Mouse (Mus musculus) heart, embryonic 13.5 days (tissue): ENCODE measurements around the gene Zap70. TPM values are rescaled to one million over a fixed set of nuclear protein-coding genes. Genes with fewer than 3 reads are reported as not detected.

Experiments
- ATAC-seq: fragments of 200-750 bp; cut with Nextera tagmentation; 2 replicates; pipeline ENCODE4 v1.8.0; 2017; ENCODE audit warnings: moderate TSS enrichment; ENCODE audit not compliant: insufficient number of reproducible peaks, low FRiP score, low TSS enrichment; ENCODE audit errors: extremely low read depth
- H3K27ac ChIP-seq: fragments of 300-500 bp; sonication (generic); replicated peaks from 2 replicates; pipeline ENCODE4 v1.5.1; 2015; ENCODE audit warnings: moderate library complexity, mild to moderate bottlenecking, inconsistent platforms
- H3K27me3 ChIP-seq: fragments of 300-500 bp; sonication (generic); replicated peaks from 2 replicates; pipeline ENCODE4 v1.6.1; 2015; ENCODE audit warnings: mild to moderate bottlenecking, inconsistent platforms
- H3K36me3 ChIP-seq: fragments of 300-500 bp; sonication (generic); 2 replicates; pipeline ENCODE4 v1.6.1; 2015; ENCODE audit warnings: mild to moderate bottlenecking, inconsistent platforms
- H3K4me1 ChIP-seq: fragments of 300-500 bp; sonication (generic); 2 replicates; pipeline ENCODE4 v1.6.1; 2015; ENCODE audit warnings: inconsistent platforms
- H3K4me2 ChIP-seq: fragments of 300-500 bp; sonication (generic); 2 replicates; pipeline ENCODE4 v1.6.1; 2015; ENCODE audit warnings: inconsistent platforms, mild to moderate bottlenecking, moderate library complexity
- H3K4me3 ChIP-seq: fragments of 300-500 bp; sonication (generic); 2 replicates; pipeline ENCODE4 v1.5.1; 2015; ENCODE audit warnings: moderate library complexity, mild to moderate bottlenecking, inconsistent platforms
- H3K9ac ChIP-seq: fragments of 300-500 bp; sonication (generic); 2 replicates; pipeline ENCODE4 v1.6.1; 2015; ENCODE audit warnings: inconsistent platforms, mild to moderate bottlenecking, moderate library complexity
- H3K9me3 ChIP-seq: fragments of 300-500 bp; sonication (generic); 2 replicates; pipeline ENCODE4 v1.6.1; 2016; ENCODE audit warnings: inconsistent platforms
- WGBS: fragments of 180-500 bp; shearing (Covaris S2); methylation state at CpG from one replicate; pipeline ENCODE4 v1.1.7; 2015; ENCODE audit warnings: mixed read lengths; 5-methylcytosine and 5-hydroxymethylcytosine counted together
- polyA plus RNA-seq: library from polyadenylated mRNA; unstranded; fragments of >200 nt; fragmentation: Nextera tagmentation; extraction: Ambion mirVana; gene quantifications from 2 replicates; pipeline ENCODE4 v1.2.1, GENCODE M21; 2015

Zap70 gene
- polyA plus RNA-seq, 1 experiment from 2014 or later = 0.31 TPM

DNA sequence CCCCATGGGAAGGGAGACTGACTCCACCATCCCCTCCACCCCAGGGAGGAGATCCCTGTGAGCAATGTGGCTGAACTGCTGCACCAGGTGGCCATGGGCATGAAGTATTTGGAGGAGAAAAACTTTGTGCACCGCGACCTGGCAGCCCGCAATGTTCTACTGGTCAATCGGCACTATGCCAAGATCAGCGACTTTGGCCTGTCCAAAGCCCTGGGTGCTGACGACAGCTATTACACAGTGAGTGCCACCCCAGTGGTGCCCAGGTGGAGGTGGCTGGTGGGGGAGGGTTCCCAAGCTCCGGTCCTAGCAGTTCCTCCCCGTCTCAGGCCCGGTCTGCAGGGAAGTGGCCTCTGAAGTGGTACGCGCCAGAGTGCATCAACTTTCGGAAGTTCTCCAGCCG, 19.2 kb downstream of the Zap70 start:
- Histone ChIP-seq H3K9me3 (no peaks in the 10 kb centered on the region), H3K27ac (no peak overlapping the region), H3K9ac (no peak overlapping the region), H3K4me1 (peaks cover 5% of the 10 kb centered on the region; the same call in 1 of the 2 replicates), H3K4me3 (no peak overlapping the region), H3K4me2 (no peak overlapping the region), H3K36me3 (no peaks in the 10 kb centered on the region), H3K27me3 (peaks cover 15% of the 10 kb centered on the region)
- 76% methylated on average over 13 of the region's 13 CpGs for WGBS
- ATAC-seq = no peak

DNA sequence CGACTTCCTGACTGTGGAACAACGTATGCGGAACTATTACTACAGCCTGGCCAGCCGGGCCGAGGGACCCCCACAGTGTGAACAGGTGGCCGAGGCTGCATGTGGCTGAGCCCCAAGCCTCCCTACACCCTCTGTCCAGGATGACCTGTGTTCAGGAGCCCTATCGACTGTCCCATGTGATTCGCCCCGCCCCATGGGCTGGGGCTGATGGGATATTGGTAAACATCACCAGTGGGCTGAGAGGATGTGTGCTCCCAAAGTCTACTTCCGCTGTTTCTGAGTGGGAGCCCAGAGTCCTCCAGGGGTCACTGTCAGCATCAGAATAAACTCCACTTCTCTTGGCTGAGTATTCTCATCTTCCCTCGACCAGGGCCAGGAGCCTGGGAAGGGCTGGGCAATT, 20.9 kb downstream of the Zap70 start:
- no peak overlapping the region for H3K9ac ChIP-seq
- no peak overlapping the region for H3K4me3 ChIP-seq
- no peak for ATAC-seq
- H3K27ac ChIP-seq = no peak overlapping the region
- WGBS = 71% methylated on average over 11 of the region's 11 CpGs
- H3K27me3 ChIP-seq = peaks cover 20% of the 10 kb centered on the region
- H3K9me3 ChIP-seq = no peaks in the 10 kb centered on the region
- no peak overlapping the region for H3K4me2 ChIP-seq
- no peaks in the 10 kb centered on the region for H3K36me3 ChIP-seq
- H3K4me1 ChIP-seq = peaks cover 5% of the 10 kb centered on the region; the same call in 1 of the 2 replicates

DNA sequence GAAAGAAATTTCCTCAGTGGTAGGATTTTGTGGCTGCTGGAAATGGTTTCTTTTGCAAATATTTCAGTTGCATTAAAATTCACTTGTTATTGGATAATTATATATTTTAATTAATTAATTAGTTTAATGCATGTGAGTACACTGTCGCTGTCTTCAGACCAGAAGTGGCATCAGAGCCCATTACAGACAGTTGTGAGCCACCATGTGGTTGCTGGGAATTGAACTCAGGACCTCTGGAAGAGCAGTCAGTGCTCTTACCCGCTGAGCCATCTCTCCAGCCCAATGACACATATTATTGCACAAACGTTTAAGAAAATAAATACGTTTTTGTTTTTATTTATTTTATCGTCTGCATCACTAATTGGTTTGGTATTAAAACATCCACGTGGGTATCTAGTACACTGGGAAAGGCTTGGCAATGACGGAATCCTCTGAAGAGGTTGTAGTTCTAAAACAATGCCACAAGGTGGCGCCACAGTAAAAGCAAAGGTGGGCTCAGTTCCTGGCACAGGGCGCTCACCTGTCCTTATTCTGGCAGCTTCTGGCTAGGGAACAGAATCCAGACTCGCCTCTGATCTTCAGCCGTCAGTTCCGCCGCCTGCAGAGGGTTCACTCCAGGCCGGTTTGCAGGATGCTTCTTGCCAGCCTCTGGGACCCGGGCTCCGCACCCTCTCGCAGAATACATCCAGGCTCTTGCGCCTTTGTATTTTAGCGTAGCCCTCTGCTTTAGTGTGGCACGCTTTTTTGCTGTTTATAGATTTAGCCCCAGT, 23.0 kb downstream of the Zap70 start:
- peak overlapping the region; percentile 89 for H3K4me2 ChIP-seq
- peaks cover 5% of the 10 kb centered on the region; the same call in 1 of the 2 replicates for H3K4me1 ChIP-seq
- H3K4me3 ChIP-seq = peak overlapping the region; percentile 55
- peaks cover 20% of the 10 kb centered on the region for H3K27me3 ChIP-seq
- no peaks in the 10 kb centered on the region for H3K36me3 ChIP-seq
- WGBS = 4% methylated on average over 20 of the region's 20 CpGs
- no peaks in the 10 kb centered on the region for H3K9me3 ChIP-seq
- peak; percentile 43; the same call in 1 of the 2 replicates for ATAC-seq
- H3K27ac ChIP-seq = no peak overlapping the region
- H3K9ac ChIP-seq = peak overlapping the region; percentile 74

- H3K9me3 ChIP-seq = no peaks in the 10 kb centered on the region
- H3K36me3 ChIP-seq = no peaks in the 10 kb centered on the region
- H3K27ac ChIP-seq = no peak overlapping the region
- WGBS = 2% methylated on average over 16 of the region's 16 CpGs
- ATAC-seq = no peak
- H3K9ac ChIP-seq = peak overlapping the region; percentile 74
- H3K4me1 ChIP-seq = peaks cover 5% of the 10 kb centered on the region; the same call in 1 of the 2 replicates
- H3K4me3 ChIP-seq = peak overlapping the region; percentile 55
- peak overlapping the region; percentile 89 for H3K4me2 ChIP-seq
- H3K27me3 ChIP-seq = peaks cover 20% of the 10 kb centered on the region
These were observed 23.6 kb downstream of the Zap70 start for GRCm38 (mm10) chr1:36785238-36785641.

DNA sequence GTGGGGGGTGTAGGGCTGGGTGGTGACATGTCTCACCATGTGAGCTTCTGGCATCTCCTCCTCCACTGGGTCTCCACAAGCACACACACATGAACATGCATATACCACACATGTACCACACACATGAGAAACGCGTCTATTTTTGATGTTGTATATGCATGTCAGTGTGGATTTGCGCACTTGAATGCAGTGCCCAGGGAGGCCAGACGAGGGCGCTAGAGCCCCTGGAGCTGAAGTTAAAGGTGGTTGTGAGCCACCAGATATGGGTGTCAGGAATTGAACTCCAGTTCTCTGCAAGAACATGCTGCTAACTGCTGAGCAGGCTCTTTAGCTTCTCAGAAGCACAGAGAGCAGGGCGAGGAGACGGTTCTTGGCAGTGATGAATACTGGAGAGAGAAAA, 24.8 kb downstream of the Zap70 start:
- H3K9ac ChIP-seq = no peak overlapping the region
- no peak for ATAC-seq

DNA sequence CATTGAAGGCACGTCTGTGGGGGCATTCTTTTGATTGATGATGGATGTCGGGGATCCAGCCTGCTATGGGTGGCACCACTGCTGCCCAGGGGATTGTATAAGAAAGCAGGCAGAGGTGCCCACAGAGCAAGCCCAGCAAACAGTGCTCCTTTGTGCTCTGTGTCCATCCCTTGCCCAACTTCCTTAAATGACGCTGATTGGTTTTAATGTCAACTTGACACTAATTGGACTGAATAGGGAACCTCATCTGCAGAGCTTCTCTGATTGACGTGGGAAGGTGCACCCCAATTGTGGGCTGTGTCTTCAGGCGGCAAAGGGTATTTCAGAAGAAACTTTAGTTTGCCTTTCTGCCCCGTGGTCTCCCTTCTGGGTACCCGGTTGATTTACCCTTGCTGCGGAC, 27.8 kb downstream of the Zap70 start:
- H3K4me2 ChIP-seq = no peak overlapping the region
- WGBS = 80% methylated on average over 8 of the region's 8 CpGs
- no peaks in the 10 kb centered on the region for H3K9me3 ChIP-seq
- no peak overlapping the region for H3K4me3 ChIP-seq
- peaks cover 5% of the 10 kb centered on the region; the same call in 1 of the 2 replicates for H3K4me1 ChIP-seq
- ATAC-seq = no peak
- no peak overlapping the region for H3K27ac ChIP-seq
- H3K9ac ChIP-seq = no peak overlapping the region
- H3K27me3 ChIP-seq = peaks cover 6% of the 10 kb centered on the region; the same call in 1 of the 2 replicates
- peaks cover 38% of the 10 kb centered on the region for H3K36me3 ChIP-seq

More for the DNA sequence above, 24.8 kb downstream of the Zap70 start:
- Histone ChIP-seq H3K27me3 (peaks cover 16% of the 10 kb centered on the region), H3K9me3 (no peaks in the 10 kb centered on the region), H3K36me3 (peaks cover 8% of the 10 kb centered on the region), H3K4me3 (no peak overlapping the region), H3K4me1 (peaks cover 5% of the 10 kb centered on the region; the same call in 1 of the 2 replicates), H3K4me2 (no peak overlapping the region), H3K27ac (no peak overlapping the region)
- WGBS = 89% methylated on average over 7 of the region's 7 CpGs

DNA sequence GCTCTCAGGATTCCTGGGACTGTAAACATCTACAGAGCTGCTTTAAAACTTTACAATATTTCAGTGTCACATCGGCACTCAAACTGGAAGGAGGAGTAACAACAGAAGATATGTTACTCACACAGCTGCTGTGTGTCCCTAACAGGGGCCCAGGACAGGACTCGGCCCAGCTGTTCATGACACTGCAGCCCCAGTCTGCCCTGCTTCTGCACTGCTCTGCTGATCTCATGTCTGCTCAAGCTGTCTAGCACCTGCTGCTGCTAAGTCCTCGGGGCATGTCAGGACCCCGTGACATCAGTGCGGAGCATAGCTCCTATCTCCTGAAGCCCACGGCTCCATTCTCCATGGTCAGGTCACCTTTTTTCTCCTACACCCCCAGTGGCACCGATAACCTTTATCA, 35.1 kb downstream of the Zap70 start:
- 77% methylated on average over 7 of the region's 7 CpGs for WGBS
- peaks cover 97% of the 10 kb centered on the region for H3K36me3 ChIP-seq
- H3K4me2 ChIP-seq = no peak overlapping the region
- no peak overlapping the region for H3K4me3 ChIP-seq
- H3K9ac ChIP-seq = no peak overlapping the region
- peaks cover 6% of the 10 kb centered on the region for H3K4me1 ChIP-seq
- no peak overlapping the region for H3K27ac ChIP-seq
- no peaks in the 10 kb centered on the region for H3K9me3 ChIP-seq
- no peaks in the 10 kb centered on the region for H3K27me3 ChIP-seq
- no peak for ATAC-seq

DNA sequence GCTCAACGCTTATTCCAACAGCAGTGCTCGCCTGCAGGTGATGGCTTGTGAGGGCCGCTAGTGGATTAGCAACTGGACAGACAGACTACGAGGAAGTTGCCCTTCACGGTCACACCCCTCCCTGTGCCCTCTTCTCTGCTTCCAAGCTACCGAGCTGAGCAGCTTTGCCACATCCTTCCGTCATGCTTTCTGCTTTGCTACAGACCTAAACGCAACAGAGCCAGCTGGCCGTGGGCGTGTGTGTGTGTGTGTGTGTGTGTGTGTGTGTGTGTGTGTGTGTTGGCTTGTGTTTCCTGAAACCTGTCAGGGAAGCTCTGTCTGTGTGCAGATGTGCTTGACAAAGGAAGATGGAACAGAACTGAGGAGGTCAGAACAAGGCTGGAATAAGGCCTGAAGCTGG, 35.9 kb downstream of the Zap70 start:
- no peak overlapping the region for H3K9ac ChIP-seq
- no peak for ATAC-seq
- H3K4me1 ChIP-seq = peaks cover 6% of the 10 kb centered on the region
- WGBS = 79% methylated on average over 10 of the region's 10 CpGs
- H3K27ac ChIP-seq = no peak overlapping the region
- H3K4me3 ChIP-seq = no peak overlapping the region
- H3K9me3 ChIP-seq = no peaks in the 10 kb centered on the region
- no peak overlapping the region for H3K4me2 ChIP-seq
- H3K36me3 ChIP-seq = peaks cover 97% of the 10 kb centered on the region
- no peaks in the 10 kb centered on the region for H3K27me3 ChIP-seq

DNA sequence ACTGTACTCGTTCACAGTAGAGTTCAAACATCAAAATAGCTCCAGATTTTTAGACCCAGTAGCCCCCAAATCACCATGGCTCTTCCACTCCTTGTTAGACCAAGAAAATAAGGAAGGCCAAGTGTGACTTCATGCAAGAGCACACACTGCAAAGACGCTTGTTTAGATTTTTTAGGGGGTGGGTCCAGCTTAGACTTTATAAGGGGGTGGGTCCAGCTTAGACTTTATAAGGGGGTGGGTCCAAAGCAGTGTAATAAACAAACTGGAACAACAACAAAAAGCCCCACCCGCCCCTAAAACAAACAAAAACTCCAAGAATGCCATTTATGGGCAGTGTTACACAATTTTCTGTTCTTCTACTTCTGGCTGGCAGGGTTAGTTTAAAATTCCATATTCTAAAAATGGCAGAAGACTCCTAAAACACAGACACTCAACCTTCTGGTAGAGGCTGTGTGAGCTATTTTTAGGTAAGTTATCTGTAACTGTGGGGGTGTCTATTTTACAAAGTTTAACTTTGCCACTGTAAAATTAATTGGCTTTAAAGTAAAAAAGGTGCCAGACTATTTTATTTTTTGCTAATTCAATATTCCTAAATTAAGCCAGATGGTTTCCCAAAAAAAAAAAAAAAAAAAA, 38.9 kb downstream of the Zap70 start:
- ATAC-seq = no peak
- no peak overlapping the region for H3K4me2 ChIP-seq
- no peaks in the 10 kb centered on the region for H3K9me3 ChIP-seq
- 69% methylated on average over 3 of the region's 3 CpGs for WGBS
- no peak overlapping the region for H3K4me3 ChIP-seq
- no peaks in the 10 kb centered on the region for H3K27me3 ChIP-seq
- peaks cover 94% of the 10 kb centered on the region for H3K36me3 ChIP-seq
- peaks cover 6% of the 10 kb centered on the region for H3K4me1 ChIP-seq
- no peak overlapping the region for H3K27ac ChIP-seq
- no peak overlapping the region for H3K9ac ChIP-seq

DNA sequence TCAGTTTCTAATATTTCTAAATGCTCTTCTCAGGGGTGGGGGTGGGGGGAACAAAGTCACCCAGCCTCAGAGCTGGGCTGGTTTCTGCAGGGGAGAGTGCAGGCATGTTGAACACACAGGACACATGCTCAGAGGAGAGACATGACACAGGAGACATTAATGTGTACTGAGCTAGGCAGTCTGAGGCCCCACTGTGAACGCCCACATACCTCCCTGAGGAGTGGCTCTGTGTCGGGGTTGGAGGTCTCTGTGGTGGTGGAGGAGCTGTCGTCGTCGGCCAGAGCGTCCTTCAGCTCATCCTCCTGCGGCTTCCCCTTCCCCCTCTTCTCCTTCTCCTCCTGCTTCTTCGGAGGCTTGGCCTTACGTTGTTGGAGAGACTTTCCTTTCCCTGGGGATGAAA, 42.7 kb downstream of the Zap70 start:
- Histone ChIP-seq H3K4me1 (peaks cover 6% of the 10 kb centered on the region), H3K9ac (no peak overlapping the region), H3K36me3 (peaks cover 94% of the 10 kb centered on the region), H3K9me3 (no peaks in the 10 kb centered on the region), H3K4me2 (no peak overlapping the region), H3K27ac (no peak overlapping the region), H3K4me3 (no peak overlapping the region), H3K27me3 (no peaks in the 10 kb centered on the region)
- 73% methylated on average over 9 of the region's 9 CpGs for WGBS
- ATAC-seq = no peak

DNA sequence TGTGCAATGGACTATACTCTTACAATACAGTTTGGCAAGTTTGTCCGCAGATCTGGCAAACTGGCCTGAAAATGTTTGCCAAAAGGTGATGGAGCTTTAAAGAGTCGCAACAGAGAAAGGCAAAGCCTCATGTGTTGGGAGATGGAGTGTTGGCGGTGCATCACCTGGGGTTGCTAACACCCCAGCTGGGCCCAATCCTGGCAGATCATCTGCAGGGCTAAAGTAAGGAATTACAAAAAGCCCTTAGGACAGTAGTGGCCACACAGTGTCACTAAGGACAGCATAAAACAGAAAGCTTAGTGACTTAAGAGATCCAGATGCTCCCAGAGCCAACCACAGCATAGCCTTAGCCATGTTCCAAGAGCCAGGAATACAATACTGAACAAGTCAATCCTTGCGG, 43.2 kb downstream of the Zap70 start:
- H3K4me1 ChIP-seq = peaks cover 6% of the 10 kb centered on the region
- H3K4me3 ChIP-seq = no peak overlapping the region
- H3K9me3 ChIP-seq = no peaks in the 10 kb centered on the region
- WGBS = 91% methylated on average over 4 of the region's 4 CpGs
- no peak overlapping the region for H3K9ac ChIP-seq
- ATAC-seq = no peak
- peaks cover 94% of the 10 kb centered on the region for H3K36me3 ChIP-seq
- no peak overlapping the region for H3K27ac ChIP-seq
- no peaks in the 10 kb centered on the region for H3K27me3 ChIP-seq
- no peak overlapping the region for H3K4me2 ChIP-seq
